Mouse (Mus musculus) large intestine, adult 2 months (tissue): ENCODE data around the gene Lrfn4. TPM values are rescaled to one million over a fixed set of nuclear protein-coding genes. Genes with fewer than 3 reads are reported as not detected.
A peak's percentile ranks its signal among the peaks of the same experiment; 100 is the strongest.
"Not testable (repeated sequence)": the region's sequence is repeated elsewhere in the genome, so short reads cannot be mapped to it uniquely, and the experiment has no call there.

Source experiments
- DNase-seq: peaks from one replicate; pipeline ENCODE4 v3.0.0-alpha.2; 2012; ENCODE audit warnings: low read depth, low spot score
- WGBS: fragments of 180-500 bp; shearing (Covaris S2); methylation state at CpG from one replicate; pipeline ENCODE4 v1.1.7; 2018; 5-methylcytosine and 5-hydroxymethylcytosine counted together
- polyA plus RNA-seq: library from polyadenylated mRNA; depleted of rRNA; stranded (reverse); fragments of >200 nt; gene quantifications from 2 replicates; pipeline ENCODE4 v1.2.3, GENCODE M21; 2012

Gene Lrfn4
- polyA plus RNA-seq, 1 experiment: 14.3 TPM

GRCm38 (mm10) chr19:4613464-4614304 is 1.8 kb downstream of the Lrfn4 start:
- 89% methylated on average over 33 of the region's 33 CpGs for WGBS
- DNase-seq: no peak

GRCm38 (mm10) chr19:4612181-4612961 is 3.1 kb downstream of the Lrfn4 start:
- 86% methylated on average over 19 of the region's 19 CpGs for WGBS
- no peak for DNase-seq

GRCm38 (mm10) chr19:4610109-4610508 is 5.4 kb downstream of the Lrfn4 start:
- WGBS: 38% methylated on average over 4 of the region's 4 CpGs
- DNase-seq: no peak

- no peak for DNase-seq
- WGBS: 57% methylated on average over 4 of the region's 4 CpGs
Measured at GRCm38 (mm10) chr19:4608511-4608910, 7.0 kb downstream of the Lrfn4 start.

- WGBS: 96% methylated on average over 12 of the region's 12 CpGs
- DNase-seq: no peak
Measured at GRCm38 (mm10) chr19:4607406-4607805, 8.1 kb downstream of the Lrfn4 start.

- 77% methylated on average over 4 of the region's 4 CpGs for WGBS
- no peak for DNase-seq
Measured at GRCm38 (mm10) chr19:4605654-4606053, 9.8 kb downstream of the Lrfn4 start.

GRCm38 (mm10) chr19:4603801-4604723 is 11.4 kb downstream of the Lrfn4 start:
- DNase-seq: peak; percentile 45
- 31% methylated on average over 24 of the region's 24 CpGs for WGBS

GRCm38 (mm10) chr19:4602459-4602858 is 13.0 kb downstream of the Lrfn4 start:
- WGBS: 92% methylated on average over 20 of the region's 20 CpGs

GRCm38 (mm10) chr19:4596071-4596470 is 19.4 kb downstream of the Lrfn4 start:
- no peak for DNase-seq

More at GRCm38 (mm10) chr19:4602459-4602858, 13.0 kb downstream of the Lrfn4 start:
- DNase-seq: no peak

GRCm38 (mm10) chr19:4593792-4594522 is 21.5 kb downstream of the Lrfn4 start:
- DNase-seq: no peak
- WGBS: 32% methylated on average over 7 of the region's 7 CpGs

More at GRCm38 (mm10) chr19:4596071-4596470, 19.4 kb downstream of the Lrfn4 start:
- 71% methylated on average over 2 of the region's 2 CpGs for WGBS

GRCm38 (mm10) chr19:4590025-4590424 is 25.4 kb downstream of the Lrfn4 start:
- 26% methylated on average over 3 of the region's 3 CpGs for WGBS
- DNase-seq: no peak

GRCm38 (mm10) chr19:4589081-4589480 is 26.4 kb downstream of the Lrfn4 start:
- WGBS: 54% methylated on average over 1 of the region's 1 CpGs
- no peak for DNase-seq

- WGBS: 57% methylated on average over 3 of the region's 3 CpGs
- no peak for DNase-seq
Measured at GRCm38 (mm10) chr19:4588430-4588829, 27.0 kb downstream of the Lrfn4 start.

GRCm38 (mm10) chr19:4587426-4587825 is 28.0 kb downstream of the Lrfn4 start:
- DNase-seq: no peak
- WGBS: 68% methylated on average over 2 of the region's 2 CpGs

GRCm38 (mm10) chr19:4586783-4587182 is 28.7 kb downstream of the Lrfn4 start:
- DNase-seq: not testable (repeated sequence)

- 43% methylated on average over 2 of the region's 2 CpGs for WGBS
- no peak for DNase-seq
Measured at GRCm38 (mm10) chr19:4583856-4584255, 31.6 kb downstream of the Lrfn4 start.

GRCm38 (mm10) chr19:4579296-4579695 is 36.2 kb downstream of the Lrfn4 start:
- 56% methylated on average over 5 of the region's 5 CpGs for WGBS
- no peak for DNase-seq

GRCm38 (mm10) chr19:4578799-4579198 is 36.7 kb downstream of the Lrfn4 start:
- 49% methylated on average over 2 of the region's 2 CpGs for WGBS
- no peak for DNase-seq

- 93% methylated on average over 1 of the region's 1 CpGs for WGBS
- DNase-seq: no peak
Measured at GRCm38 (mm10) chr19:4573241-4573640, 42.2 kb downstream of the Lrfn4 start.
